Mouse (Mus musculus) adrenal gland, postnatal 14 days (tissue): ENCODE data around the gene Mcrip1. TPM values are rescaled to one million over a fixed set of nuclear protein-coding genes. Genes with fewer than 3 reads are reported as not detected.

ENCODE experiments used
- DNase-seq: peaks from one replicate; pipeline ENCODE4 v3.0.0; 2021; ENCODE audit warnings: mixed read lengths
- total RNA-seq: library from RNA; stranded (reverse); gene quantifications from 2 replicates; pipeline ENCODE4 v1.2.3, GENCODE M21; 2021

The Mcrip1 gene
- total RNA-seq, 1 experiment from 2014 or later = 52.6 TPM

GRCm38 (mm10) chr11:120512790-120513453, 36.6 kb downstream of the Mcrip1 start:
- peak; percentile 73 for DNase-seq

GRCm38 (mm10) chr11:120510375-120511030, 39.0 kb downstream of the Mcrip1 start:
- no peak for DNase-seq

- no peak for DNase-seq
Measured at GRCm38 (mm10) chr11:120509940-120510339, 39.6 kb downstream of the Mcrip1 start.

- peak; percentile 51 for DNase-seq
Measured at GRCm38 (mm10) chr11:120508290-120508870, 41.1 kb downstream of the Mcrip1 start.

- DNase-seq = no peak
Measured at GRCm38 (mm10) chr11:120507611-120508289, 41.8 kb downstream of the Mcrip1 start.

- no peak for DNase-seq
Measured at GRCm38 (mm10) chr11:120506899-120507298, 42.6 kb downstream of the Mcrip1 start.

DNA sequence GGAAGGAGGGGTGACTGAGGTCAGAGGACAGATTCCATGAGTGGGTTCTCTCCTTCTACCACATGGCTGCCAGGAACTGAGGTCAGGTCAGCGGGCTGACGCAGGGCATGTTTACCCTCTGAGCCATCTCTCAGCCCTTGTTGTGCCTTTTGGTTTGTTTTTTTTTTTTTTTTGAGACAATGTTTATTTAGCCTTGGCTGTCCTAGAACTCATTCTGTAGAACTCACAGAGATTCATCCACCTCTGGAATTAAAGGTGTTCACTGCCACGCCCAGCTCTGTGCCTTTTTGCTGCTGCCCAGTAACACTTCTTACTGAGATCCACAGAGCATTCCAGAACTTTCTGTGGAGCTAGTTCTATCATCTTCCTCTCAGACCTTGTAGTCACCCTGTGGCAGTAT, 43.9 kb downstream of the Mcrip1 start:
- no peak for DNase-seq

GRCm38 (mm10) chr11:120501701-120502100, 47.8 kb downstream of the Mcrip1 start:
- DNase-seq = no peak

DNA sequence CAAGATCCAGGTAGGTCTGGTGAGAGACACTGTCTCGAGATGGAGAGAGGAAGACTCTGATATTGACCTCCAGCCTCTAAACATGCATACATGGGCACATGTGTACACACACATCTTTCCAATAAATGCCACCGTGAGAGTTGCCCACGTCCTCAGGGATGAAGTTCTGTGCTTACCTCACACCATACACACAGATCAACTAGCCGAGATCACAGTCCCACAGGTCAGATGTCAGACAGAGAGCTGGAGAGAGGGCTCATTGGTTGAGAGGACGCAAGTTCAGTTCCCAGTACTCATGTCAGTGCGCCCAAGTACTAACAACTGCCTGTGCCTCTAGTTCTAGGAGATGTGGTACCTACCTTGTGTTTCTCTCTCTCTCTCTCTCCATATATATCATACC, 48.5 kb downstream of the Mcrip1 start:
- no peak for DNase-seq

DNA sequence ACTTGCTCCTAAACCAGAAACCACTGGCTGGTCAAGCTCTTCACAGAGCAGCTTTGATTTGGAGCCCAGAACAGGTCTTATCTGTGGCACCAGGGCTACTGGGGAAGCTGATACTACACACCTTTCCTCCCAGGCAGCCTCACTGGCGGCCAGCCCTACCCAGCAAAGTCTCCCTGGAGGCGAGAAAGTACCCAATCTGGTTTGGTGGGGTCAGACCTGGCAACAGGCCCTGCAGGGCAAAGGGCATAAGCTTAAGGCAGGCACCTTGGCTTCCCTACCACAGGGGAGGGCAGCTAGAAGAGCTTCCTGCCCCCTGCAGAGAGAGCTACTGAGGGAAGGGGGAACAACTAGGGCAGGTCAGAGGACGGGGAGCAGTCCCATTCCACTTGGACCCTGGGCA, 49.2 kb downstream of the Mcrip1 start:
- no peak for DNase-seq

DNA sequence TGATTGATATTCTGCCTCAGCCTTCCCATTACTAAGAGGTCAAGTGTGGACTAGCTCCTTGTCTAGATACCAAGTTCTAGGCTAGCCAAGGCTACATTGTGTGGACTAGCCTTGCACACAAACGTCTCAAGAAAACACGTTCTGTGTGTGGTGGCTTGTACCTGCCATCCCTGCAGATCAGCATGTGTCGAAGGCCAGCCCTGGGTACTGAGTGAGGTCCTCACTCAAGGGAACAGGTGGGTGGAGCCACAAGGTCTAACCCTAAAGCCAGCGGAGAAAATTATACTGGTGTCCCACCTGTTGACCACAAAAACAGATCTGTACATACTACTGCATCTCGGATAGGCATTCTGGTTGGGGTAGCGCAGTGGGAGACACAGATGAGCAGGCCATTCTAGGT, 49.6 kb downstream of the Mcrip1 start:
- no peak for DNase-seq

- DNase-seq = no peak
Measured at GRCm38 (mm10) chr11:120498891-120499290, 50.6 kb downstream of the Mcrip1 start.

DNA sequence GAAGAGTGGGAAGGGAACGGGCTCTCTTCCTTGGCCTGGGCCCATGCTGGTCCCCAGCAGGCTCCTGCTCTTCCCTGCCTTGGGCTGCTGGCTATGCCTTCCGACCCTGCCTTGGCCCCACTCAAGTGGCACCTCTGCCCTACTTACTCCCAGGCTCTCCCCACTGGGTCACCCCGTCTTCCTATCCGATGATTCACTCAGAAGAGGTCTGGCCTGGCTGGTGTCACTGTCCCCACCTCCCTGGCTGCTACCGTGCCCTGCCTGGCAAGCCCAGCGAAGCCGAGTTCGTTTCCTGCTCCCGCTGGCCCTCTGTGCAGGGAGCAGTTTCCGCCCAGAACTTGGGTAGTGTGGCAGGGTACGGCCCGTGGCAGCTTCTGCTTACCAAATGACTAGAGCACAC, 51.3 kb downstream of the Mcrip1 start:
- DNase-seq = peak; percentile 60

DNA sequence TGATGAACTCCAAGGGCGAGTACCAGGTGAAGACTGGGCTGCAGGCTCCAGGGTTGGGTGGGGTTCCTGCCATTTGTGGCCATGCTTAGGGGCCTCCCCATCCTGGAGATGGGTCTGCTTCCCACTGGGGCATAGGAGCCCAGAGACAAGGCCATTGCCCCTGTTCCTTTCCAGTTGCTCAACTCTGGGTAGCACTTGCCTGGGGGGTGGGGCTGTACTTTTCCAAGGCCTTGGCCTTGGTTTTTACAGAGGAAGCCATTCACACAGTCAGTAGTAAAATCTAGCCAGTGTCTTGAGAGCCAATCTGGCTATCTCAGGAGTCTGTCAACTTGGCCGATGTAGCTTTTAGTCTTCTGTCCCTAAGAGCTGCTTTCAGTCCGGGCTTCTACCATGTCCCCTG, 52.1 kb downstream of the Mcrip1 start:
- DNase-seq = peak; percentile 81

- no peak for DNase-seq
Measured at GRCm38 (mm10) chr11:120493911-120494310, 55.6 kb downstream of the Mcrip1 start.

DNA sequence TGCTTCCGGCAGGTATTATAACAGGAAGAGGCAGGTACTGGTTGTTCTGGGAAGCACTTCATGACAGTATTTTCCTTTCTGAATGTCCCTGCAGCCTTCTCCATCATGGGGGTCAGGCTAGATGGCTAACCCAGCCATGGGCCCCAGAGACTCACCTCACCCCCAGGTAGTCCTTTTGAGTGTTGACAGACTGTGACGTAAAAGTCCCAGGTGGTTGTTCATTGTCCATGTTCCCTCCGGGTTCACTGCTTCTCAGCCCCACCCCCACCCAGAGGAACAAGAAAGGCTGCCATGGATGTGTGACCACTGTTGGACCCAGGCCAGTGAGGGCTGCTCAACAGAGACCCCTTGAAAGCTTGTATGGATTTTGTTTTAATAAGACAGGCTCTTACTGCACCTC, 56.2 kb downstream of the Mcrip1 start:
- DNase-seq = no peak

Other genes with a start within 250 kb of the Mcrip1 start
- gene Actg1, start 201.2 kb downstream of the Mcrip1 start, total RNA-seq = 1,064 and 1,109 TPM in 2 replicates
- gene Fscn2, start 188.2 kb downstream of the Mcrip1 start, total RNA-seq = 0.37 and 0.71 TPM in 2 replicates
- 18.7 and 24.6 TPM in 2 replicates for gene Faap100, start 171.0 kb downstream of the Mcrip1 start, total RNA-seq
- gene Nploc4, start 112.0 kb downstream of the Mcrip1 start, total RNA-seq = 73.8 and 82.5 TPM in 2 replicates
- gene Tspan10, start 107.1 kb downstream of the Mcrip1 start, total RNA-seq = 2.3 and 4.7 TPM in 2 replicates
- 0.33 TPM in 1 of 2 replicates, not detected in the other for gene Pde6g, start 96.2 kb downstream of the Mcrip1 start, total RNA-seq
- gene Oxld1, start 91.7 kb downstream of the Mcrip1 start, total RNA-seq = 53.9 and 58.6 TPM in 2 replicates
- 20.6 and 28.1 TPM in 2 replicates for gene Ccdc137, start 91.6 kb downstream of the Mcrip1 start, total RNA-seq
- gene Arl16, start 82.1 kb downstream of the Mcrip1 start, total RNA-seq = 19.6 and 23.4 TPM in 2 replicates
- 161 TPM in 2 replicates for gene Mrpl12, start 65.1 kb downstream of the Mcrip1 start, total RNA-seq
- gene Slc25a10, start 57.9 kb downstream of the Mcrip1 start, total RNA-seq = 50.7 and 64.4 TPM in 2 replicates
- 2.3 and 11.7 TPM in 2 replicates for gene Gcgr, start 19.0 kb downstream of the Mcrip1 start, total RNA-seq
- 0.48 TPM in 1 of 2 replicates, not detected in the other for gene Ppp1r27, start 1.4 kb upstream of the Mcrip1 start, total RNA-seq
- 449 and 479 TPM in 2 replicates for gene P4hb, start 23.5 kb upstream of the Mcrip1 start, total RNA-seq
- gene Arhgdia, start 31.9 kb upstream of the Mcrip1 start, total RNA-seq = 268 and 310 TPM in 2 replicates
- 120 and 128 TPM in 2 replicates for gene Alyref, start 48.6 kb upstream of the Mcrip1 start, total RNA-seq
- gene Anapc11, start 48.7 kb upstream of the Mcrip1 start, total RNA-seq = 68.3 and 69.0 TPM in 2 replicates
- gene Npb, start 58.8 kb upstream of the Mcrip1 start, total RNA-seq = 1.6 TPM in 1 of 2 replicates, not detected in the other
- 148 and 187 TPM in 2 replicates for gene Pcyt2, start 68.2 kb upstream of the Mcrip1 start, total RNA-seq
- gene Sirt7, start 75.5 kb upstream of the Mcrip1 start, total RNA-seq = 37.1 and 39.7 TPM in 2 replicates
- gene Mafg, start 83.9 kb upstream of the Mcrip1 start, total RNA-seq = 51.8 and 55.3 TPM in 2 replicates
- gene Pycr1, start 94.0 kb upstream of the Mcrip1 start, total RNA-seq = 1.6 TPM in 2 replicates
- gene Myadml2, start 98.4 kb upstream of the Mcrip1 start, total RNA-seq = 0.94 TPM in 1 of 2 replicates, not detected in the other
- gene Notum, start 111.4 kb upstream of the Mcrip1 start, total RNA-seq = 8.3 and 11.2 TPM in 2 replicates
- gene Aspscr1, start 123.2 kb upstream of the Mcrip1 start, total RNA-seq = 69.4 and 71.3 TPM in 2 replicates
- 46.4 and 52.5 TPM in 2 replicates for gene Cenpx, start 164.0 kb upstream of the Mcrip1 start, total RNA-seq
- 27.2 and 31.5 TPM in 2 replicates for gene Lrrc45, start 164.2 kb upstream of the Mcrip1 start, total RNA-seq
- 3.2 and 5.3 TPM in 2 replicates for gene Rac3, start 171.7 kb upstream of the Mcrip1 start, total RNA-seq
- gene Dcxr, start 177.6 kb upstream of the Mcrip1 start, total RNA-seq = 31.8 and 41.9 TPM in 2 replicates
- gene Cbr2, start 182.4 kb upstream of the Mcrip1 start, total RNA-seq = 7.3 and 10.2 TPM in 2 replicates
- gene Hmga1b, start 213.1 kb upstream of the Mcrip1 start, total RNA-seq = 20.9 and 46.6 TPM in 2 replicates
- 18.5 and 18.6 TPM in 2 replicates for gene Rfng, start 234.5 kb upstream of the Mcrip1 start, total RNA-seq
- gene Gps1, start 234.5 kb upstream of the Mcrip1 start, total RNA-seq = 101 and 107 TPM in 2 replicates
- gene Dus1l, start 246.7 kb upstream of the Mcrip1 start, total RNA-seq = 64.5 and 70.5 TPM in 2 replicates